Mouse (Mus musculus) G1E (cell line): ENCODE measurements at regions not wholly inside any gene's neighbourhood (a gene's known extent, or its start where the extent isn't known, plus 50 kb on each side); places are given as distances from the start of the nearest gene placed in this dataset.

ENCODE experiments used
- ATAC-seq: 2 replicates; pipeline ENCODE4 v1.8.0; 2016; ENCODE audit warnings: mild to moderate bottlenecking; ENCODE audit not compliant: insufficient number of reproducible peaks, poor library complexity, low FRiP score, severe bottlenecking; ENCODE audit errors: extremely low read depth
- DNase-seq: peaks from one replicate; pipeline ENCODE4 v3.0.0; 2012; ENCODE audit warnings: low spot score
- H3K27me3 ChIP-seq: 2 replicates; pipeline ENCODE4 v1.6.1; 2012; ENCODE audit warnings: mild to moderate bottlenecking, low read length, inconsistent platforms; ENCODE audit not compliant: insufficient read depth
- H3K36me3 ChIP-seq: replicated peaks from 2 replicates; pipeline ENCODE3; 2012; ENCODE audit warnings: mild to moderate bottlenecking, inconsistent platforms
- H3K4me1 ChIP-seq: 2 replicates; pipeline ENCODE4 v1.6.1; 2012; ENCODE audit warnings: low read depth, low read length, inconsistent platforms, mixed read lengths; ENCODE audit not compliant: insufficient read depth
- H3K4me3 ChIP-seq: 2 replicates; pipeline ENCODE4 v1.5.1; 2012; ENCODE audit warnings: low read depth, mild to moderate bottlenecking, inconsistent platforms, low read length, moderate library complexity, mixed read lengths
- H3K9me3 ChIP-seq: replicated peaks from 2 replicates; pipeline ENCODE4 v1.6.1; 2012; ENCODE audit warnings: inconsistent platforms
- CTCF ChIP-seq: IDR thresholded peaks from 2 replicates; pipeline ENCODE4 v1.5.1; 2012; ENCODE audit warnings: low read depth, low read length, inconsistent platforms, mixed read lengths
- GATA1 ChIP-seq: IDR thresholded peaks from 2 replicates; pipeline ENCODE4 v1.6.1; 2012; ENCODE audit warnings: borderline replicate concordance, low read length, inconsistent platforms, mixed read lengths
- GATA2 ChIP-seq: IDR thresholded peaks from 2 replicates; pipeline ENCODE4 v1.6.1; 2012; ENCODE audit warnings: low read depth, low read length, inconsistent platforms, borderline replicate concordance
- POLR2AphosphoS5 ChIP-seq: IDR thresholded peaks from 2 replicates; pipeline ENCODE4 v1.6.1; 2012; ENCODE audit warnings: low read depth, low read length, inconsistent platforms; ENCODE audit not compliant: insufficient replicate concordance
- TAL1 ChIP-seq: conservative IDR thresholded peaks from 2 replicates; pipeline ENCODE4 v1.6.1; 2012; ENCODE audit warnings: low read depth, low read length, inconsistent platforms, mixed read lengths

- no peaks in the 10 kb centered on the region for H3K27me3 ChIP-seq
- no peaks in the 10 kb centered on the region for H3K36me3 ChIP-seq
- peaks cover 74% of the 10 kb centered on the region for H3K9me3 ChIP-seq
- no peak for DNase-seq
- ATAC-seq = no peak
- no peaks in the 10 kb centered on the region for H3K4me1 ChIP-seq
- no peak for TF ChIP-seq CTCF
- no peak for TF ChIP-seq POLR2AphosphoS5
- no peak for TF ChIP-seq GATA2
- TF ChIP-seq TAL1 = no peak
- no peak for TF ChIP-seq GATA1
- H3K4me3 ChIP-seq = no peak overlapping the region
Observed at GRCm38 (mm10) chr13:60084975-60085374, 92.2 kb downstream of the Gas1 start.

GRCm38 (mm10) chr13:60084290-60084689 is 92.9 kb downstream of the Gas1 start:
- DNase-seq (no peak), ATAC-seq (no peak)
- no peak for TF ChIP-seq POLR2AphosphoS5
- no peak for TF ChIP-seq CTCF
- no peak for TF ChIP-seq GATA1
- TF ChIP-seq TAL1 = no peak
- no peak for TF ChIP-seq GATA2
- Histone ChIP-seq H3K9me3 (peaks cover 73% of the 10 kb centered on the region), H3K4me3 (no peak overlapping the region), H3K36me3 (no peaks in the 10 kb centered on the region), H3K4me1 (no peaks in the 10 kb centered on the region), H3K27me3 (no peaks in the 10 kb centered on the region)

GRCm38 (mm10) chr13:60080113-60080512 is 97.1 kb downstream of the Gas1 start:
- ATAC-seq = no peak
- Histone ChIP-seq H3K4me3 (no peak overlapping the region), H3K27me3 (no peaks in the 10 kb centered on the region), H3K9me3 (peaks cover 64% of the 10 kb centered on the region), H3K4me1 (no peaks in the 10 kb centered on the region), H3K36me3 (no peaks in the 10 kb centered on the region)
- no peak for DNase-seq
- no peak for TF ChIP-seq GATA1
- TF ChIP-seq CTCF = no peak

GRCm38 (mm10) chr13:60078331-60079050 is 98.7 kb downstream of the Gas1 start:
- no peak overlapping the region for H3K4me3 ChIP-seq
- H3K36me3 ChIP-seq = no peaks in the 10 kb centered on the region
- ATAC-seq = no peak
- H3K27me3 ChIP-seq = no peaks in the 10 kb centered on the region
- H3K9me3 ChIP-seq = peaks cover 60% of the 10 kb centered on the region
- H3K4me1 ChIP-seq = no peaks in the 10 kb centered on the region
- TF ChIP-seq POLR2AphosphoS5 = no peak
- no peak for TF ChIP-seq GATA2
- no peak for TF ChIP-seq CTCF
- no peak for DNase-seq

- H3K4me3 ChIP-seq = no peak overlapping the region
- TF ChIP-seq POLR2AphosphoS5 (no peak), GATA1 (no peak), CTCF (no peak), GATA2 (no peak), TAL1 (no peak)
Observed at GRCm38 (mm10) chr13:60076147-60076800, 100.9 kb downstream of the Gas1 start.

GRCm38 (mm10) chr13:60071595-60071994 is 105.6 kb downstream of the Gas1 start:
- H3K4me1 ChIP-seq = no peaks in the 10 kb centered on the region
- no peak for TF ChIP-seq GATA1
- no peak for TF ChIP-seq TAL1
- TF ChIP-seq CTCF = no peak
- TF ChIP-seq POLR2AphosphoS5 = no peak
- TF ChIP-seq GATA2 = no peak
- DNase-seq (no peak), ATAC-seq (no peak)
- H3K27me3 ChIP-seq = no peaks in the 10 kb centered on the region
- H3K36me3 ChIP-seq = no peaks in the 10 kb centered on the region
- no peak overlapping the region for H3K4me3 ChIP-seq
- H3K9me3 ChIP-seq = peaks cover 81% of the 10 kb centered on the region

More at GRCm38 (mm10) chr13:60076147-60076800, 100.9 kb downstream of the Gas1 start:
- H3K4me1 ChIP-seq = no peaks in the 10 kb centered on the region
- H3K36me3 ChIP-seq = no peaks in the 10 kb centered on the region
- H3K27me3 ChIP-seq = no peaks in the 10 kb centered on the region
- ATAC-seq (no peak), DNase-seq (no peak)
- peaks cover 76% of the 10 kb centered on the region for H3K9me3 ChIP-seq

GRCm38 (mm10) chr13:60069196-60069595 is 108.0 kb downstream of the Gas1 start:
- Histone ChIP-seq H3K4me1 (no peaks in the 10 kb centered on the region), H3K4me3 (no peak overlapping the region), H3K27me3 (no peaks in the 10 kb centered on the region), H3K36me3 (no peaks in the 10 kb centered on the region), H3K9me3 (peaks cover 79% of the 10 kb centered on the region)
- DNase-seq = no peak
- TF ChIP-seq POLR2AphosphoS5 (no peak), TAL1 (no peak), GATA1 (no peak)
- ATAC-seq = no peak
